Mouse (Mus musculus): Measurements from ENCODE around the gene Frat2. TPM values are rescaled to one million over a fixed set of nuclear protein-coding genes. Genes with fewer than 3 reads are reported as not detected.

Frat2 gene
- polyA plus RNA-seq, 1 experiment: 10.0 TPM

DNA sequence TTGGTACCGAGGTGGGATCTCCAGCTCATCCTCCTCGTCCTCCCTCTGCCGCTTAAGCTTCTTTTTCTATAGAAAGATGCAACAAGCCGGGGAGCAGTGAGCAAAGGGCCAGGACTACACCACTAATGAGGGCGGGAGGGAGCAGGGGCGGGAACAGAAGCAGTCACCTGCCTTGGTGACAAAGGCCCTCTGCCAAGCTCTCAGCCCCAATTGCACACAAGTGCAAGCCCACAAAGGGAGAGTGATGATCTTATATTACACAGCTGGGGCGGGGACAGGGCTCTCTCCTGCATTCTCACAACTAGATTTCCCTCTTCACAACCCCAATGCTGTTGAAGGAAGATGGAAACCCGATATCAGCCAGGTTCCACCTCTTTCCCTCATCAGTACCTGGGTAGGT lies 18.8 kb upstream of the Frat2 start:
- Histone ChIP-seq H3K4me3 (ENCODE audit: low read depth, low read length) (no peak overlapping the region), H3K36me3 (ENCODE audit: control insufficient read depth, insufficient read depth, low read length, poor library complexity, severe bottlenecking) (peaks cover 40% of the 10 kb centered on the region), H3K9me3 (replicated peaks; ENCODE audit: control insufficient read depth, insufficient read depth, low read length, poor library complexity, severe bottlenecking) (no peaks in the 10 kb centered on the region), H3K4me1 (ENCODE audit: control insufficient read depth, insufficient read depth, low read length) (no peaks in the 10 kb centered on the region), H3K27ac (ENCODE audit: insufficient read depth, low read length) (no peak overlapping the region), H3K27me3 (ENCODE audit: control insufficient read depth, insufficient read depth, low read length, poor library complexity, severe bottlenecking) (no peaks in the 10 kb centered on the region), H3K9ac (ENCODE audit: low read depth, poor library complexity, severe bottlenecking) (no peak overlapping the region)
- TF ChIP-seq EP300 (IDR thresholded peaks at IDR 0.05; ENCODE audit: insufficient read depth, low read depth, low read length) (no peak), POLR2A (IDR thresholded peaks at IDR 0.05; ENCODE audit: insufficient read depth, low read length) (no peak), CTCF (IDR thresholded peaks at IDR 0.05; ENCODE audit: low read depth, low read length) (no peak)

DNA sequence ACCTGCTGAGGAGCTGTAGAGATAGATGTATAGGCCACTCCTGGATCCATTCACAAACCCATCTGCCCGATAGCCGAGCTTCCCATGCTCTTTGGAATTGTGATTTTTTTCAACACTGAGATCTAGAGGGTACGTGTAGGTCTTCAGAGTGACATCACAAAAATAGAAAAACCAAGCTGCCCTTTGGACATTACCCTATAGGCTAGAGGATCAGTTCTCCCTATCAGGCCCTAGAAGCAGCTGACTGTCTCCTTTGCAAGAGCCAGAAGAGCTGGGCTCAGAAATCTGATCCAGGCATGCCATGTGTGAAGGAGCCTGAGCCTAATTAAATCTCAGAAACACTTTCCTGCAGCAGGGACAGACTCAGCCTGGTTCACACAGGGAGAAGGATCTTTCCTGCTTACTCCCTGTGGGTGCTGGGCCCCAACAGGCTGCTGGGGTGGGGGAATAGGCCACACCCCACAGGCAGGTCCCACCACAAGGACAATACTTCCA lies 9.9 kb upstream of the Frat2 start:
- TF ChIP-seq POLR2A (IDR thresholded peaks at IDR 0.05; ENCODE audit: insufficient read depth, low read length) (no peak), EP300 (IDR thresholded peaks at IDR 0.05; ENCODE audit: insufficient read depth, low read depth, low read length) (no peak), CTCF (IDR thresholded peaks at IDR 0.05; ENCODE audit: low read depth, low read length) (no peak)
- no peak overlapping the region for H3K27ac ChIP-seq (ENCODE audit: insufficient read depth, low read length)
- no peaks in the 10 kb centered on the region for H3K27me3 ChIP-seq (ENCODE audit: control insufficient read depth, insufficient read depth, low read length, poor library complexity, severe bottlenecking)
- peaks cover 8% of the 10 kb centered on the region for H3K36me3 ChIP-seq (ENCODE audit: control insufficient read depth, insufficient read depth, low read length, poor library complexity, severe bottlenecking)
- H3K9me3 ChIP-seq (replicated peaks; ENCODE audit: control insufficient read depth, insufficient read depth, low read length, poor library complexity, severe bottlenecking): no peaks in the 10 kb centered on the region
- H3K4me1 ChIP-seq (ENCODE audit: control insufficient read depth, insufficient read depth, low read length): peaks cover 2% of the 10 kb centered on the region
- H3K9ac ChIP-seq (ENCODE audit: low read depth, poor library complexity, severe bottlenecking): no peak overlapping the region
- no peak overlapping the region for H3K4me3 ChIP-seq (ENCODE audit: low read depth, low read length)

DNA sequence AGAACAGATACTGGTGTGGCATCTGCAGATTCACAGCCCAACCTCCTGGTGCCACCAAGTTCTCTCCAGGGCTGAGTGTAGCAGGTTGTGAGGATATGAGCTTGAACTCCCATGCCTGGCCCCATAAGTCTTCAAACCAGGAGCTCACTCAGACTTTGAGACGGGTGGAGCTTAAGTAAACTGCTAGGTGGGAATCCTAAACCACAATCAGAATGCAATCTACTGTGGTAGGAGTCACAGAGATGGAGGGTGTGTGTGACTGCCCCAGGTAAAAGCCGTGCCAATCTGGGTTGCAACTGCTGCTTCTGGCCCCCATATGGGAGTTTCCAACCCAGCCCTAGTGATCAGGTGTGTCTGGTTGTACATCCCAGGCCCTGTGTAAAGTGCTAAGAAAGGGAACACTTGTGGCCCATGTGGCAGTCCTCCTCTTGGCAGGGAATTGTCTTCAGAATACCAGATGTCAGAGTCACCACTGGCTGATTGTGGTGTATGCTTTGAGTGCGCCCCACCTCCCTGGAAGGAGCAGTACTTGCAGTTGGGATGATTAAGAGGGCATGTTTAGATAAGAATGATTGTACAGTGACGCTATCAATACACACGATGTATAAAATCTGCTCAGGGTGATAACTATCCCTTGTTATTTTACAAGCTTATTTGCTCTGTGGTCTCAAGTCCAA lies 9.3 kb upstream of the Frat2 start:
- Histone ChIP-seq H3K27me3 (ENCODE audit: control insufficient read depth, insufficient read depth, low read length, poor library complexity, severe bottlenecking) (no peaks in the 10 kb centered on the region), H3K9me3 (replicated peaks; ENCODE audit: control insufficient read depth, insufficient read depth, low read length, poor library complexity, severe bottlenecking) (no peaks in the 10 kb centered on the region)

DNA sequence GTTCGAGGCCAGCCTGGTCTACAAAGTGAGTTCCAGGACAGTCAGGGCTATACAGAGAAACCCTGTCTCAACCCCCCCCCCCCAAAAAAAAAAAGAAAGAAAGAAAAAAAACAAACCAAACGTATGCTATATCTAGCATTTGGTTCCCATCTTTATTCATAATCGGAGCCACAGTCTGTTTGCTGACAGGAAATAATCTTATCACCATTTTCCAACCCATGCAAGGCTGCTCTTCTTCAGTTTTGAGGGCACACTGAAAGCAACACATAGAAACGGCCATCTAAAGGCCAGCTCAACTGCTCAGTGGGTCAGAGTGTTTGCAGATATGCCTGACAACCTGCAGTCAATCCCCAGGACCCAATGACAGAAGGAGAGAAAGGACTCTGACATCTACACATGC lies 4.5 kb upstream of the Frat2 start:
- Histone ChIP-seq H3K27me3 (ENCODE audit: control insufficient read depth, insufficient read depth, low read length, poor library complexity, severe bottlenecking) (no peaks in the 10 kb centered on the region), H3K4me3 (ENCODE audit: low read depth, low read length) (no peak overlapping the region), H3K4me1 (ENCODE audit: control insufficient read depth, insufficient read depth, low read length) (peaks cover 8% of the 10 kb centered on the region), H3K9me3 (replicated peaks; ENCODE audit: control insufficient read depth, insufficient read depth, low read length, poor library complexity, severe bottlenecking) (no peaks in the 10 kb centered on the region), H3K36me3 (ENCODE audit: control insufficient read depth, insufficient read depth, low read length, poor library complexity, severe bottlenecking) (no peaks in the 10 kb centered on the region), H3K9ac (ENCODE audit: low read depth, poor library complexity, severe bottlenecking) (no peak overlapping the region), H3K27ac (ENCODE audit: insufficient read depth, low read length) (no peak overlapping the region)
- TF ChIP-seq EP300 (IDR thresholded peaks at IDR 0.05; ENCODE audit: insufficient read depth, low read depth, low read length) (no peak), POLR2A (IDR thresholded peaks at IDR 0.05; ENCODE audit: insufficient read depth, low read length) (no peak), CTCF (IDR thresholded peaks at IDR 0.05; ENCODE audit: low read depth, low read length) (no peak)

More for the DNA sequence above, 9.3 kb upstream of the Frat2 start:
- H3K9ac ChIP-seq (ENCODE audit: low read depth, poor library complexity, severe bottlenecking): no peak overlapping the region
- H3K27ac ChIP-seq (ENCODE audit: insufficient read depth, low read length): no peak overlapping the region
- TF ChIP-seq EP300 (IDR thresholded peaks at IDR 0.05; ENCODE audit: insufficient read depth, low read depth, low read length) (no peak), POLR2A (IDR thresholded peaks at IDR 0.05; ENCODE audit: insufficient read depth, low read length) (no peak), CTCF (IDR thresholded peaks at IDR 0.05; ENCODE audit: low read depth, low read length) (no peak)
- peaks cover 2% of the 10 kb centered on the region for H3K4me1 ChIP-seq (ENCODE audit: control insufficient read depth, insufficient read depth, low read length)
- peaks cover 3% of the 10 kb centered on the region; the same call in 1 of the 2 replicates for H3K36me3 ChIP-seq (ENCODE audit: control insufficient read depth, insufficient read depth, low read length, poor library complexity, severe bottlenecking)
- no peak overlapping the region for H3K4me3 ChIP-seq (ENCODE audit: low read depth, low read length)

DNA sequence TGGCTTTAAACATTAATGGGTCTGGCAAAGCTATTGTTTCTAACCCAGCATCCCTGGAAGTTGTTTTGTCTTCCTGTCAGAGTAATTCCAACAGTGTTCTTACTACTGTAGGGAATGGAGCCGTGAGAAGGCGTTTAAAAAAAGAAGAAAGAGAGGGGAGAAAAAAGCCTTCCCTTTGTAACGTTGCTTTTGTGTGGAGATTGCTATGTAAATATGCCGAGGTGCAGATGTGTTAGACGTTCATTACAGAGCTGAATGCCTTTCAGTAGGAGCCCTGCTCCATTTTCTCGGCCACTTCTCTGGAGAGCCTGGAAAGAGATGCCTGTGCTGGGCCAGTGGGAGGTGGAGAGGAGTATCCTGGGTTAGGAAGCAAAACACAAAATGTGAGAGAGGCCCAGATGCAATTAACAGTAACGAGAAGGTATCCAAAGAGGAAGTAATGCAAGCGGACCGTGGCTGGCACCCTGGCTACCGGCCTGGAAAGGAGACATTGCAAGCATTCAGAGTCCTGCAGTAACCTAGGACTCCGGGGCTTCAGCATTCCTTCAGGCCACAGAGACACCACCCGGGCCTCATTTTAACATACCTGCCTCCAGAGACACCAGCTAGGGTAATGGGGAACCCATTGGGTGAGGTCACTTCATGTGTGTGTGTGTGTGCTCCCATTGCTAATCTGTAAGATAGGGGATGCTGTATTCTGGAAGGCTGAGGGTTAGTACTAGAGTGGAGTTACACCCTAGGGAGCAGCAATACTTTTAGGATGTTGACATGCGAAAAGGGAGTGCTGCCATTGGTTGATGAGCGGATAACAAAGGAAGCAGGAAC lies 3.0 kb upstream of the Frat2 start:
- TF ChIP-seq CTCF (IDR thresholded peaks at IDR 0.05; ENCODE audit: low read depth, low read length) (no peak), EP300 (IDR thresholded peaks at IDR 0.05; ENCODE audit: insufficient read depth, low read depth, low read length) (no peak), POLR2A (IDR thresholded peaks at IDR 0.05; ENCODE audit: insufficient read depth, low read length) (no peak)
- Histone ChIP-seq H3K9me3 (replicated peaks; ENCODE audit: control insufficient read depth, insufficient read depth, low read length, poor library complexity, severe bottlenecking) (no peaks in the 10 kb centered on the region), H3K9ac (ENCODE audit: low read depth, poor library complexity, severe bottlenecking) (no peak overlapping the region), H3K27ac (ENCODE audit: insufficient read depth, low read length) (0 out of 2 replicates have a peak overlapping the region, but pooled peaks have one; percentile 4), H3K4me1 (ENCODE audit: control insufficient read depth, insufficient read depth, low read length) (peaks cover 8% of the 10 kb centered on the region), H3K4me3 (ENCODE audit: low read depth, low read length) (no peak overlapping the region), H3K36me3 (ENCODE audit: control insufficient read depth, insufficient read depth, low read length, poor library complexity, severe bottlenecking) (no peaks in the 10 kb centered on the region), H3K27me3 (ENCODE audit: control insufficient read depth, insufficient read depth, low read length, poor library complexity, severe bottlenecking) (peaks cover 2% of the 10 kb centered on the region; the same call in 1 of the 2 replicates)
